Mouse (Mus musculus): ENCODE results near the gene Il18.

Gene Il18

GRCm38 (mm10) chr9:50554241-50555093 is at the start of gene Il18:
Gene Il18 (plus strand): TSS chr9:50554827.
- peak; percentile 19 for DNase-seq

GRCm38 (mm10) chr9:50505405-50505804 is 49.2 kb upstream of the Il18 start:
- DNase-seq: no peak

- DNase-seq: peak; percentile 33
Observed at GRCm38 (mm10) chr9:50507570-50507969, 47.1 kb upstream of the Il18 start.

GRCm38 (mm10) chr9:50515462-50515861 is 39.2 kb upstream of the Il18 start:
- DNase-seq: no peak

- DNase-seq: no peak
Observed at GRCm38 (mm10) chr9:50518781-50519180, 35.8 kb upstream of the Il18 start.

DNA sequence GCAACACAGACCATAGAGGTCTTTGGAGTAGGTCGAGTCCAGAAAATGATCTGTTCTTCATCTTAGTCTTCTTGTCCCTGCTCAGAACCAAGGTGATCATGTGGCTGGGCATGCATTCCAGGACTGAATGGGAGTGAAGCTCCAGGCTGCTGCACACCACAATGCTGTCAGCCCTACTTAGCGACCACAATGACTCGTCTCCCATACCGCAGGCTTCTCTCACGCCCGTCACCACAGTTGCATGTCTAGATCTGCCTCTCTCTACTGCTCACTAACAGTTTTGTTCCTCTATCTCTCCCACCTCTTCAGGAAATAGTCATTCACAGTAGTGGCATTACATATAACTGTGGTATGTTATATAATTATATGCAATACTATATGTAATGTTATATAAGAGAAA is 33.9 kb upstream of the Il18 start:
- no peak for DNase-seq

DNA sequence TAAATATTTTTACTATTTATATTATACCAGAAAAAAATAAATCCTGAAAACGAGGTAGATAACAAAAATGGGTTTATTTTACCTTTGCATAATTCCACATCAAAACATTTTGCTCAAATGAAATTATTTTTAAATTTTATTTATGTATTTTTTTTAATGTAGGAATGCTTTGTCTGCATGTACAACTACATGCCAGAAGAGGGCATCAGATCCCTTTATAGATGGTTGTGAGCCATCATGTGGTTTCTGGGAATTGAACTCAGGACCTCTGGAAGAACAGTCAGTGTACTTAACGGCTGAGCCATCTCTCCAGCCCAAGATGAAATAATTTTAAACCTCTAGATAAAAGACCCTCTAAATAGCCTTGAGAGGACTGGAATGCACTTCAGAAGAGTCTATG is 33.1 kb upstream of the Il18 start:
- DNase-seq: no peak

- no peak for DNase-seq
Observed at GRCm38 (mm10) chr9:50522574-50522973, 32.1 kb upstream of the Il18 start.

GRCm38 (mm10) chr9:50524936-50525335 is 29.7 kb upstream of the Il18 start:
- no peak for DNase-seq

DNA sequence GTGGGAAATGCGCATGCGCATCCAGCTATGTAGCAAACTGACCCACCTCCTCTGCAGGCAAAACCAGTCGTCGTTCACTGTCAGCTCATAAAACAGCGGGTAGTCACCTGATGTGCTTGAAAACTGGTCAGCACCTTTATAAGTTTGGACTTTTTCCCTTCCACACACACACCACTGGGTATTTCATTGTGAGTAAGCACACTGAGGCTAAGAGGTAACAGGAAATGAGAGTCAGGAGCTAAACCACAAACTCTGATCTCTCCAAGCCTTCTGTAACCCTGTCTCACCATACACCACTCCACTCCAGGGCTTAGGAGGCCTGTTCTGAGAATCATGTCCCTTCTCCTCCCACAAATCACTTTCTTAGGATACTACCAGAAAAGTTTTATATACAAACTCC is 29.0 kb upstream of the Il18 start:
- no peak for DNase-seq

DNA sequence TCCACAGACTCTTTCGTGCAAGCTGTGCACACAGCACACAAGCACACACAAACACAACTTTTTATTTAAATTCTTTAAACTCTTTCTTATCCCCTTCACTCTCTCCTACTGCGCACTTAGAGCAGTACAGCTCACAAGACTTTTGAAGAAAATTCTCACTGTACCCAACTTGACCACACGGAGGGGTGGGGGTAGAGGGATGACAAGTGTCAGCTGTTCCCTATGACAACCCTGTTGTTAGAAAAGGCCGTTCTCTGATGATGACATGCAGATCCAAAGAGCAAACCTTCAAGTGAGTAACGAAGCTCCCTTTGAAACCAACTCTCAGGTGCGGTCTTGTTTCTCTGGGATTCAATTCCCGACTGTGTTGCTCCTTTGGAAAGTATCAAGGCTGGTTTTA is 26.8 kb upstream of the Il18 start:
- DNase-seq: no peak

DNA sequence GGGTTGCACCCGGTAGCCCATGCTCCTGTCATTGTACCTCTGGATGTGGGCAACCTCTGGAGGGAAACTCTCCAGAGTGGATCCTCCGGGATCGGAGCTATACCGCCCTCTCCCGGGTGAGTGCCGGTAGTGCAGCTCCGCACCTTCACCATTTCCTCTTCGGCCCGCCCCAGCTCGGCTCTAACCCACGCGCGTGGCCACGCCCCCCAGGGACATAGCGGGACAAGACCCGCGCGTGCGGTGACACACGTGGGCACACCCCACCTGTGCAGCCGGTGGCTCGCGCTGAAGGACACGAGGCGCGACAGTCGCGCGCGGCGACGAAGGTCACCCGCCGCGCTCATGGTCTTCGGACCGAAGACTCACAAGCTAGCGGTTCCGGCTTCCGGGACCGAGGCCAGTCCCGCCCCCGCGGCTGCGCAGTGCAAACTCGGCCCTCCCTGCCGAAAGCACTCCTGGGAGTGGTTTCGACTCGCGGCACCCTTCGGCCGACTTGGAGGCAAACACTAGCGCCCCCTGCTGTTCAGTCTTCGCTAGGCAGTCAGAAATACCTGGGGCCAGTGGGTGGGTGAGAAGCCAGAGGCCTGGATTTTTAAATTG is 26.2 kb upstream of the Il18 start, which contains the start of gene Pts:
Gene Pts (minus strand): TSS at position 432 of the 600 bp plus-strand sequence.
- DNase-seq: peak; percentile 97

GRCm38 (mm10) chr9:50530890-50531289 is 23.7 kb upstream of the Il18 start:
- DNase-seq: no peak

DNA sequence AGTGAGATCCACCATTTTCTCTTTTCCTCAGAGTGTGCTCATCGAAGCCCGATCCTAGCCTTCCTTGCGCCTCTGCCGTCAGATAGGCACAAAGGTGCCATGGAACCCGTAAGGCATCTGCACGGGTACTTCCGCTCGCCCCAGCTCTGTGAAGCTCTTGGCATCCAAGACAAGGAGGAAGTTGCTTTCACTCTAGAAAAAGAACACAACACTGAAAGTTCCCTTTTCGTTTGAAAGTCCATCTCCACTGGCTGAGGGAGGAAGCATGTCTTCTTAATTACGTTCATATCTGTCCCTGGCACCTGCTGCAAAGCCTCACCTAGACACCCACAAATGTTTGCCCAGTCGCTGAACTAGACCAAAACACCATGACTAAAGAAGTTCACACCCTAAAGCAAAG is 21.3 kb upstream of the Il18 start:
- no peak for DNase-seq

DNA sequence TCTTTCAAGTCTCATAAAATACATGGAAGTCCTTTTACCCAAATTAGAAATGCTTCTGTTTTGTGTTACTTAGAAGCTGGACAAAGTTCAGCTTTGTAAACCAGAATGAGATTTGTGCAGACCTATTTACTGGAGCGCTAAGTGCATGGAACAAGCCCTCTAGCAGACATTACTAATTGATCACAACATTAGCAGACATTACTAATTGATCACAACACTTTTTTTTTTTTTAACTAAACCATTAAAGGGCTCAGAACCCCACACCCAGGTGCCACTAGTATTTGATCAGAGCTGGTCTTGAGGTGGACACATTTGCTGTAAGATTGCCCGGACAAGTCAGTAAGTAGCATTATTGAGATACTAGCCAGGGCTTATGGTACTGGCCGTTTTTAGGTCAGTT is 20.8 kb upstream of the Il18 start:
- no peak for DNase-seq

- DNase-seq: no peak
Observed at GRCm38 (mm10) chr9:50535930-50536329, 18.7 kb upstream of the Il18 start.

DNA sequence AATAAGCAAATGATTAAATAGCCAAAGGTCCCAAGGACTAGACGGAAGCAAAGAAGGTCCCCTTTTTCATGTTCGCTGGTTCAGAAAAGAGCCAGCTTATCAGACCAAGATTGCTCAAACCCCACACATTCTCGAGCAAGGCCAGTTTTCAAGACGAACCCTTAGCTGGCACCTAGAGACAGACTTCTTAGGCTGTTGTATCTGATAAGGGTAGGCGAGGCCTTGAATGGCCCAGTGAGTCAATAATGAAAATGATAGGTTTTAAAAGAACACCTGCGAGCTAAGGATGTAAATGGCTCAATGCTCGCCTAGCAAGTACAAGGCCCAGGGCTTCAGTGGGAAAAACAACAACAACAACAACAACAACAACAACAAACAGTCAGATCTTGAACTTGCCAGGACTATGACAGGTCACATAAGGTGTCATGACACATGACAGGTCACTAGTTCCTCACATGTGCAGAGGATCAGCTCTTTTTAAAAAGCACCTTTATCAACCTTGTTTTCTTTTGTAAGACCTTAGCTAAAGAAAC is 18.0 kb upstream of the Il18 start:
- no peak for DNase-seq

GRCm38 (mm10) chr9:50537295-50537694 is 17.3 kb upstream of the Il18 start:
- DNase-seq: no peak

DNA sequence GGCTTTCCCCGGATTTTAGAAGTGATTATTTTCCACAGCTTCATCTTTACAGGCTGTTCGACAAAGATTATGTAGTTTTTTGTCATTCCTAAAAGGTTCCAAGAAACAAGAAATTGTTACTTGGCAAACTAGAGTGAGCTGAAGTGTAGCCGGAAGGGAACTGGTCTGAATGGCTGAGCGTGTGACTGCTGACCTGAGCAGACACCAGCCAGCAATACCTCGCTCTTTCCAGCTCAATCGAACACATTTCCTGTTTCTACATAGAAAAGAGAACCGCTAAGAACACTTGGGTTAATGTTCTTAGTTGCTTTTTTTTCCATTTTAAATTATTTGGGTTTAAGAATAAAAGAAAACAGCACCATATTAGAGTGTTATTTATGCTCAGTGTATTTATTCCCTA is 14.5 kb upstream of the Il18 start:
- no peak for DNase-seq

DNA sequence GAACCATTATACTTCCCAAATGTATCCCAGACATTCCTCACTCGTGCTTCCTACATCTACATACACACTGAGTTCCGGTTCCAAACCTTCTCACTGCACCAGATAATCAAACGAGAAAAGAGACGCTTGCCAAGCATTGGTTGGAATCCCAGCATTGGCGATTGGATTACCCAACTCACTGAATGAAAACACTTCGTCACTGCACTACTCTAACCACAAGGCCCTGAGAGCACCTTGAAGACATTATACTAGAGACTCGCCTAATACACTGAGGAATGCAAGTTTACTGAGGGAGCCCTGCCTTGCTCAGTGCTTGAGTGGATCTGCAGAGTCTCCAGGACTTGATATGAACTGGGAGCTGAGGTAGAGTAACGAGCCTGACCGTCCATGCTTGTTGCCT is 12.2 kb upstream of the Il18 start:
- DNase-seq: no peak

GRCm38 (mm10) chr9:50547859-50548478 is 6.7 kb upstream of the Il18 start:
- no peak for DNase-seq

GRCm38 (mm10) chr9:50548936-50549335 is 5.7 kb upstream of the Il18 start:
- no peak for DNase-seq

DNA sequence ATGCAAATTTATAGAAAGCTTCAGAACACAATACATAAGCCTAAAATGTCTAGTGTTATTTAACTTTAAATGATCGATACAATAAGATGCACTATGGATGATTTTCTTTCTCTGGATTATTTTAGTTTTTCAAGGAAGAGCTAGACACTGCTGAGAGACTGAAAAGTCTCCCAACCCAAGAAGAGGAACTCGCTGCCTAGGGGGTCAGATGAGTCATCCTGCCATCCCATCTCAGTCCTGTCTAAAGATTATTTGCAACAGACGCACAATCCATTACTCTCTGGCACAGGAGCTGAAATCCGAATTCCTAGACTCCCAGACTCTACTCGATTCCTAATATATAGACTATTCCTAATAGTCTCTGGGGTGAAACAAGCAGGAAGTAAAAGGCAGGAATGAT is 2.4 kb upstream of the Il18 start:
- no peak for DNase-seq

DNA sequence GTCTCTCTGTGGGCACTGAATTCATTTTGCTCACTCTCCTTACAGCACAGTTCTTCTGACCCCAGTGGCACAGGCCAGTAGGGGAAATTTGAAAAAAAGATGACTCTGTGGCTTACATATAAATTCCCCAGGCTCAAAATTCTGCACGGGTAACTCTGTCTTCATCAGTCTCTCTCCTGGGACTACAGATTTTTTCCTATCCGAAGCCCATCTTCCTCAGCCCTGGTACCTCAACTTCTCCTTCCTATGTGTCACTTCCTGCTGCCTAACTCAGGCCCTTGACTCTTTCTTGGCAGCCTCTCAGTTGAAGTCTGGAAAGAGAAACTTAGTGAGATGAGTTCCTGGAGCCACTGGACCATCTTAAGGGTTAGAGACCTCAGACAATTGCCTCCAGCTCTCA is 1.1 kb upstream of the Il18 start:
- no peak for DNase-seq

All from cerebellum, adult 9-11 months (tissue).